Mouse (Mus musculus): ENCODE measurements around the gene Gm10840. TPM values are rescaled to one million over a fixed set of nuclear protein-coding genes. Genes with fewer than 3 reads are reported as not detected.

Gene Gm10840
- total and polyA plus RNA-seq, 2 experiments: not detected

DNA sequence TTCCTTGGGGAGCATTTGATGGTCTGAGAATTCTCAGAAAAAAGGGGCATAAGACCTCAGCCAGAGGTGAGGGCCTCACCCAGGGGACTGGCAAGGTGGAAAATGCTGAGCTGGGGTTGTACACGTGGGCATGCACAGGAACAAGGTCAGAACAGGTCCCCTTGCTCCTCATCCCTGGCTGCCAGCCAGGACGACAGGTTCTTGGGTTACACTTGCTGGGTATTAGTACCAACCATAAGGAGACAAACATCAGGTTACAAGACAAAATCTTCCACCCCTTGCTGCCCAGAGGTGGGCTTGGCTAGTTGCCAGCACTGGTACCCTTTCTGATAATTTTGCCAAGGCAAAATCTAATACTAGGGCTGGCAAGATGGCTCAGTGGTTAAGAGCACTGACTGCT, 1.6 kb downstream of the Gm10840 start:
- TF ChIP-seq POLR2A (IDR thresholded peaks at IDR 0.05; ENCODE audit: extremely low read depth, insufficient read depth, low read length) (no peak), CTCF (IDR thresholded peaks at IDR 0.05; ENCODE audit: low read depth, low read length) (no peak)
- H3K4me1 ChIP-seq (ENCODE audit: control insufficient read depth, insufficient read depth, low read length): peaks cover 5% of the 10 kb centered on the region; the same call in 1 of the 2 replicates
- no peak for DNase-seq (ENCODE audit: extremely low read depth, low read depth, low spot score)
- 87% methylated on average over 2 of the region's 2 CpGs for WGBS
- H3K4me3 ChIP-seq (ENCODE audit: insufficient read depth, low read depth, low read length): no peak overlapping the region
- no peaks in the 10 kb centered on the region for H3K79me2 ChIP-seq (ENCODE audit: control insufficient read depth, insufficient read depth, low read length)
- H3K27me3 ChIP-seq (ENCODE audit: control insufficient read depth, insufficient read depth, low read length): no peaks in the 10 kb centered on the region
- no peak overlapping the region for H3K27ac ChIP-seq (replicated peaks; ENCODE audit: insufficient read depth, low read depth, low read length)
- H3K9ac ChIP-seq (ENCODE audit: low read depth, low read length): no peak overlapping the region
- no peaks in the 10 kb centered on the region for H3K36me3 ChIP-seq (ENCODE audit: control insufficient read depth, insufficient read depth, low read length)

DNA sequence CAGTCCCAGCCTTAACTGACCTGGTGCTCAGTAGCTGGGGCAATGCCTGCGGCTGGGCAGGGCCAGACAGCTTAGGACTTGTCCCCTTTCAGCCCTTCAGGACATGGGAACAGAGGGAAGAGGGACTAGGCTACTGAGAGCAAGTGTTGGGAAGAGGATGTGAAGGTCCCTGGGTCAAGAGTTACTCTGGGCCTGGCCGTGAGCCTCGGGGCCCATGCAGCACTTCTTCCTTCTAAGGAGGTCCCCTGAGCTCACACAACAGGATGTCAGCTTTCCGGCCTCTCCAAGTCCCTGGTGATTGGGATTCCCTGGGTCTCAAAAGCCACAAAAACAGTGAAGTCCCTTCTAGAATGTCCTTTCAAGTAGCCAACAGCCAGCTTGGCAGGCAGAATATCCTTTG, 2.9 kb downstream of the Gm10840 start:
- Histone ChIP-seq H3K27me3 (ENCODE audit: control insufficient read depth, insufficient read depth, low read length) (no peaks in the 10 kb centered on the region), H3K4me1 (ENCODE audit: control insufficient read depth, insufficient read depth, low read length) (peaks cover 5% of the 10 kb centered on the region; the same call in 1 of the 2 replicates), H3K79me2 (ENCODE audit: control insufficient read depth, insufficient read depth, low read length) (no peaks in the 10 kb centered on the region), H3K36me3 (ENCODE audit: control insufficient read depth, insufficient read depth, low read length) (peaks cover 2% of the 10 kb centered on the region; the same call in 1 of the 2 replicates), H3K9ac (ENCODE audit: low read depth, low read length) (no peak overlapping the region; the same call in 1 of the 2 replicates), H3K4me3 (ENCODE audit: insufficient read depth, low read depth, low read length) (peak overlapping the region; percentile 37), H3K27ac (replicated peaks; ENCODE audit: insufficient read depth, low read depth, low read length) (peak overlapping the region; percentile 79)
- no peak for TF ChIP-seq CTCF (IDR thresholded peaks at IDR 0.05; ENCODE audit: low read depth, low read length)
- no peak for TF ChIP-seq POLR2A (IDR thresholded peaks at IDR 0.05; ENCODE audit: extremely low read depth, insufficient read depth, low read length)
- WGBS: 77% methylated on average over 4 of the region's 4 CpGs
- peak; percentile 24 for DNase-seq (ENCODE audit: extremely low read depth, low read depth, low spot score)

DNA sequence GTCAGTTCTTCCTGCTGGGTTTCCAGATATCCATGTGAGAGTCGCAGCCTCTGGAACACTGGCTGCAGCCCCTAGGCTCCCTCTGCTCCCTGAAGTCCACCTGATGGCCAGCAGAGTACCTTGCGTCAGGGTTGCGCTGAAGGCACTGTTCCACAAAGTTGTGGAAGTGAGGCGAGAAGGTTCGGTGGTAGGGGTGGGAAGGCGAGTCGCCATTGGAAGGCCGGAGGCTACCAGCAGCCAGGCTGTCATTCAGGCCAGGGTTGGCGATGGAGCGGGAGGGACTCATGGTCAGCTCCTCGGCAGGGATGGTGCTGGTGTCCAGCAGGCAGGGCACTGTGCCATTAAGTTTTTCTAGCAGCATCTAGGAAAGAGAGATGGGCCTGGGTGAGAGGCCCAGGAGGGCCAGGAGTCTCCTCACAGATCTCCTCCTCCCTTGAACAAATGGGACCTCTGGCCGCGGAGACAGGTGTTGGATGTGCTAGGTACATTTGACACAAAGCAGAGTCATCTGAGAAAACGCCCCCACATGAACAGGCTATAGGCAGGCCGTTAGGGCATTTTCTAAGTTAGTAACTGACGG, 4.0 kb downstream of the Gm10840 start:
- no peak for DNase-seq (ENCODE audit: extremely low read depth, low read depth, low spot score)
- Histone ChIP-seq H3K4me1 (ENCODE audit: control insufficient read depth, insufficient read depth, low read length) (peaks cover 5% of the 10 kb centered on the region; the same call in 1 of the 2 replicates), H3K36me3 (ENCODE audit: control insufficient read depth, insufficient read depth, low read length) (peaks cover 2% of the 10 kb centered on the region; the same call in 1 of the 2 replicates), H3K9ac (ENCODE audit: low read depth, low read length) (peak overlapping the region; percentile 37; the same call in 1 of the 2 replicates), H3K27ac (replicated peaks; ENCODE audit: insufficient read depth, low read depth, low read length) (peak overlapping the region; percentile 79), H3K27me3 (ENCODE audit: control insufficient read depth, insufficient read depth, low read length) (no peaks in the 10 kb centered on the region), H3K4me3 (ENCODE audit: insufficient read depth, low read depth, low read length) (peak overlapping the region; percentile 50), H3K79me2 (ENCODE audit: control insufficient read depth, insufficient read depth, low read length) (no peaks in the 10 kb centered on the region)
- no peak for TF ChIP-seq CTCF (IDR thresholded peaks at IDR 0.05; ENCODE audit: low read depth, low read length)
- TF ChIP-seq POLR2A (IDR thresholded peaks at IDR 0.05; ENCODE audit: extremely low read depth, insufficient read depth, low read length): no peak
- 82% methylated on average over 16 of the region's 16 CpGs for WGBS

DNA sequence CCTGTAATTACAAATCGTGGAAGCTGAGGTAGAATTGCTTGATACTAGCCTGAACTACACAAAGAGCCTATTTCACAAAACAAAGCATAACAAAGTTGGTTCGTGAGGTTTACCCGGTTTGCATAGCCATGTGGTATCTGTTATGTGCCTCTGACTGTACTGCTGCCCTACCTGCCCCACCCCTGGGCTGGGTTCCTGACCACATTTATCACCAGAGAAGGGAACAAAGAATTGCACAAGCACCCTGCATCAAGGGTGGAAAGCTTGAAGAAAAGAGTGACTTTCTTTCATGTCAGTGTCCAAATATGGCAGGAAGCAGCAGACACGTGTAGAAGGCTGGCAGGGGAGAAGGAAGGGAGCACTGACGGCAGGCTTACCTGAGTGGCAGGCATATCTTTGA, 6.8 kb downstream of the Gm10840 start:
- Histone ChIP-seq H3K4me3 (ENCODE audit: insufficient read depth, low read depth, low read length) (no peak overlapping the region), H3K27me3 (ENCODE audit: control insufficient read depth, insufficient read depth, low read length) (no peaks in the 10 kb centered on the region), H3K79me2 (ENCODE audit: control insufficient read depth, insufficient read depth, low read length) (no peaks in the 10 kb centered on the region), H3K36me3 (ENCODE audit: control insufficient read depth, insufficient read depth, low read length) (peaks cover 2% of the 10 kb centered on the region; the same call in 1 of the 2 replicates), H3K9ac (ENCODE audit: low read depth, low read length) (no peak overlapping the region), H3K27ac (replicated peaks; ENCODE audit: insufficient read depth, low read depth, low read length) (no peak overlapping the region), H3K4me1 (ENCODE audit: control insufficient read depth, insufficient read depth, low read length) (no peaks in the 10 kb centered on the region)
- TF ChIP-seq POLR2A (IDR thresholded peaks at IDR 0.05; ENCODE audit: extremely low read depth, insufficient read depth, low read length) (no peak), CTCF (IDR thresholded peaks at IDR 0.05; ENCODE audit: low read depth, low read length) (no peak)
- no peak for DNase-seq (ENCODE audit: extremely low read depth, low read depth, low spot score)
- WGBS: 93% methylated on average over 5 of the region's 5 CpGs

DNA sequence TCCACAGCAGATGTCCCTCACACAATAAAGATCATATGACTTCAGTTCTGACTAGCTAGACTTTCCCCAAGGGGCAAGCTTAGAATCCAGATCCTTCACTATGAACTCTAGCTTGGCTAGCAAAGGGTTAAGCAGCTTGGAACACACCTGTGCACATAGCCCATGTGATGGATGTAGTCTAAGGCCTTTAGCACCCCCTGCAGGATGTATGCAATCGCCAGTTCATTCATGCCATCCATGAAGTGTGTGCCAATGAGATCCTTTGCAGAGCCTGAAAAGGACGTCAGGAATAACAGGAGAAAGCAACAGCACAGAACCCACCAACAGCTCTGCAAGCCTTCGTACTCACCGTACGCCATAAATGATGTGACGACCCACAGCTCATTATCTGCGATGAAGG, 10.2 kb downstream of the Gm10840 start:
- Histone ChIP-seq H3K36me3 (ENCODE audit: control insufficient read depth, insufficient read depth, low read length) (peaks cover 2% of the 10 kb centered on the region; the same call in 1 of the 2 replicates), H3K79me2 (ENCODE audit: control insufficient read depth, insufficient read depth, low read length) (no peaks in the 10 kb centered on the region), H3K4me3 (ENCODE audit: insufficient read depth, low read depth, low read length) (no peak overlapping the region), H3K27me3 (ENCODE audit: control insufficient read depth, insufficient read depth, low read length) (no peaks in the 10 kb centered on the region), H3K9ac (ENCODE audit: low read depth, low read length) (no peak overlapping the region), H3K27ac (replicated peaks; ENCODE audit: insufficient read depth, low read depth, low read length) (no peak overlapping the region), H3K4me1 (ENCODE audit: control insufficient read depth, insufficient read depth, low read length) (no peaks in the 10 kb centered on the region)
- 0 out of 2 replicates have a peak, but pooled peaks have one; percentile 11 for TF ChIP-seq CTCF (IDR thresholded peaks at IDR 0.05; ENCODE audit: low read depth, low read length)
- no peak for TF ChIP-seq POLR2A (IDR thresholded peaks at IDR 0.05; ENCODE audit: extremely low read depth, insufficient read depth, low read length)
- WGBS: 83% methylated on average over 7 of the region's 7 CpGs
- no peak for DNase-seq (ENCODE audit: extremely low read depth, low read depth, low spot score)

DNA sequence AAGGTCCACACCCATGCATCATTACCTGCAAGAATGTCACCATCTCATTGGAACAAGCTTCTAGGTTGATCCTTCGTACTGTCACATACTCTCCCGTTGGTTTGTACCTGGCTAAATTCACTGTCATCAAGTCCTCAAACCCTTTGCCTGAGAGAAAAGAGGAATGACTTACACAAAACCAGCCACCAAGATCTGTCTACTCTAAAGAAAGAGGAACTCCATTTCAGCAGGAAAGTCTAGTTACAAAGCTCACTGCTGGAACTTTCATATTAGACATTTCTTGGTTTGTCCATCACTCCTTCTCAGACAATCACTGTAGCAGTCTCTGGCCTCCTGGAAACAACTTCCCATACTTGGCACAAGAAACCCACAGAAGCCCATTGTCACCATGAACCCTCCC, 12.6 kb downstream of the Gm10840 start:
- DNase-seq (ENCODE audit: extremely low read depth, low read depth, low spot score): no peak
- no peak for TF ChIP-seq CTCF (IDR thresholded peaks at IDR 0.05; ENCODE audit: low read depth, low read length)
- TF ChIP-seq POLR2A (IDR thresholded peaks at IDR 0.05; ENCODE audit: extremely low read depth, insufficient read depth, low read length): no peak
- no peaks in the 10 kb centered on the region for H3K27me3 ChIP-seq (ENCODE audit: control insufficient read depth, insufficient read depth, low read length)
- H3K4me1 ChIP-seq (ENCODE audit: control insufficient read depth, insufficient read depth, low read length): no peaks in the 10 kb centered on the region
- no peaks in the 10 kb centered on the region for H3K79me2 ChIP-seq (ENCODE audit: control insufficient read depth, insufficient read depth, low read length)
- no peak overlapping the region for H3K27ac ChIP-seq (replicated peaks; ENCODE audit: insufficient read depth, low read depth, low read length)
- no peak overlapping the region for H3K9ac ChIP-seq (ENCODE audit: low read depth, low read length)
- WGBS: 93% methylated on average over 2 of the region's 2 CpGs
- no peak overlapping the region for H3K4me3 ChIP-seq (ENCODE audit: insufficient read depth, low read depth, low read length)
- no peaks in the 10 kb centered on the region for H3K36me3 ChIP-seq (ENCODE audit: control insufficient read depth, insufficient read depth, low read length)

All from liver, adult 2 months (tissue).